Mouse (Mus musculus) kidney, postnatal 25 days (tissue): Measurements from ENCODE around the gene Ints11.
A peak's percentile ranks its signal among the peaks of the same experiment; 100 is the strongest.

Source experiments
- DNase-seq, 2 experiments: peaks; one replicate each; pipeline ENCODE4 v3.0.0; 2021; ENCODE audit warnings: mixed read lengths in 2 of 2

Gene Ints11

GRCm38 (mm10) chr4:155892438-155893211 is 23.3 kb downstream of the Ints11 start:
- peak; percentile 28 to 65 for DNase-seq

- DNase-seq = peak; percentile 1 to 28
Observed at GRCm38 (mm10) chr4:155893212-155893690, 23.9 kb downstream of the Ints11 start.

GRCm38 (mm10) chr4:155894311-155894881 is 25.1 kb downstream of the Ints11 start:
- peak; percentile 62 to 79 for DNase-seq

- peak; percentile 74 to 76 for DNase-seq
Observed at GRCm38 (mm10) chr4:155895216-155895615, 25.9 kb downstream of the Ints11 start.

GRCm38 (mm10) chr4:155895826-155896225 is 26.5 kb downstream of the Ints11 start:
- peak; percentile 1 to 20 for DNase-seq

- peak; percentile 1 to 26 for DNase-seq
Observed at GRCm38 (mm10) chr4:155896461-155896860, 27.1 kb downstream of the Ints11 start.

- peak in 1 of 2 experiments; percentile 1 for DNase-seq
Observed at GRCm38 (mm10) chr4:155898318-155898717, 29.0 kb downstream of the Ints11 start.

GRCm38 (mm10) chr4:155899355-155899754 is 30.0 kb downstream of the Ints11 start:
- DNase-seq = peak; percentile 1 to 39

GRCm38 (mm10) chr4:155901205-155901604 is 31.9 kb downstream of the Ints11 start:
- DNase-seq = peak; percentile 50 to 77

- DNase-seq = peak; percentile 0 to 27
Observed at GRCm38 (mm10) chr4:155903246-155903645, 33.9 kb downstream of the Ints11 start.

GRCm38 (mm10) chr4:155904318-155905102 is 35.2 kb downstream of the Ints11 start:
- peak; percentile 42 to 47 for DNase-seq

- peak; percentile 0 to 26 for DNase-seq
Observed at GRCm38 (mm10) chr4:155905634-155906033, 36.3 kb downstream of the Ints11 start.

- DNase-seq = peak; percentile 0 to 35
Observed at GRCm38 (mm10) chr4:155906125-155906524, 36.8 kb downstream of the Ints11 start.

GRCm38 (mm10) chr4:155907003-155907402 is 37.7 kb downstream of the Ints11 start:
- peak in 1 of 2 experiments; percentile 1 for DNase-seq

GRCm38 (mm10) chr4:155908281-155908680 is 38.9 kb downstream of the Ints11 start:
- DNase-seq = peak; percentile 1 to 18

- DNase-seq = peak; percentile 0 to 31
Observed at GRCm38 (mm10) chr4:155908751-155909150, 39.4 kb downstream of the Ints11 start.

- no peak for DNase-seq
Observed at GRCm38 (mm10) chr4:155932031-155932430, 62.7 kb downstream of the Ints11 start.
